Comparison of ENCODE assay signal across 9 mouse cellular contexts in the genomic region with DNA sequence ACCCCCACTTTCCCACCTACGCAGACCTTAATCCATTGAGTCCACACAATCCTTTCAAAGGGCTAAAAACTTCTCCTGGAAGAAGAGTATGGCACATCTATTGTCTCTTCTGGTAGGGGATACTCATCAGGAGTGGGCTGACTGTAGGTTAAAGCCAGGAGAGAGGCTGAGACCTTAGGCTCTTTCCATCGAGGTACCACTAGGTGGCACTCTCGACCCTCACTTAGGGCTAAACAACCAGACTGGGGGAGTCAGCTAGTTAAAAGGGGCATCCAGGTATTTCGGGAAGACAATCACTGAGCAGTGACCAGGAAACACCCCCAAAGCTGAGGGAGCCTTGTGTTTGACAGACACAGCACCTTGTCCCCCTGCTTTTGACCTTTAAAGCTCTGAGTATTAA. TPM values are rescaled to one million over a fixed set of nuclear protein-coding genes. Genes with fewer than 3 reads are reported as not detected.
A peak's percentile ranks its signal among the peaks of the same experiment; 100 is the strongest.
DNase-seq lines count a peak whose midpoint lies in the region; ATAC-seq and TF ChIP-seq lines count a peak whose summit lies in the region.
"Had no signal": no experiment of that assay in that cellular context is flagged by ENCODE, and none has a peak within 500 bp of the region (broad histone marks: within the 10 kb centered on the region; RNA-seq: fewer than 3 reads in every experiment).

No protein-coding gene starts in this region.

- TF ChIP-seq POLR2A in CH12.LX (IDR thresholded peaks at IDR 0.05; ENCODE audit: low read depth, low read length), result no peak

- no peak overlapping the region for H3K27ac ChIP-seq in CH12.LX (ENCODE audit: insufficient read depth, low read depth)
- H3K27ac ChIP-seq in heart, postnatal 0 days (ENCODE audit: low read depth), result no peak overlapping the region
- no peak overlapping the region for H3K27ac ChIP-seq in midbrain, embryonic 12.5 days (replicated peaks)
- H3K27ac ChIP-seq: embryonic facial prominence, embryonic 12.5 days had no signal

- no peak overlapping the region for H3K4me3 ChIP-seq in CH12.LX (replicated peaks in 1 of 3; ENCODE audit: low read depth in 2 of 3, low read length in 2 of 3, poor library complexity in 1 of 3)
- no peak overlapping the region for H3K4me3 ChIP-seq in heart, postnatal 0 days (ENCODE audit: low read depth, low read length)
- H3K4me3 ChIP-seq in midbrain, embryonic 12.5 days, result no peak overlapping the region
- H3K4me3 ChIP-seq: embryonic facial prominence, embryonic 12.5 days had no signal

- no peak overlapping the region for H3K9ac ChIP-seq in CH12.LX (ENCODE audit: insufficient read depth, low read depth)
- no peak overlapping the region for H3K9ac ChIP-seq in heart, postnatal 0 days (replicated peaks; ENCODE audit: low read depth, low read length)
- H3K9ac ChIP-seq in midbrain, embryonic 12.5 days (replicated peaks), result no peak overlapping the region
- H3K9ac ChIP-seq: embryonic facial prominence, embryonic 12.5 days had no signal

- ATAC-seq in heart, postnatal 0 days (ENCODE audit: insufficient read depth, low read depth), result no peak
- peak; percentile 44; the same call in 1 of the 2 replicates for ATAC-seq in midbrain, embryonic 12.5 days (ENCODE audit: low FRiP score, low read depth)

- H3K27me3 ChIP-seq in CH12.LX (replicated peaks), result no peaks in the 10 kb centered on the region
- H3K27me3 ChIP-seq in heart, postnatal 0 days (ENCODE audit: control insufficient read depth, insufficient read depth, low read length), result no peaks in the 10 kb centered on the region
- no peaks in the 10 kb centered on the region for H3K27me3 ChIP-seq in midbrain, embryonic 12.5 days
- no peaks in the 10 kb centered on the region for H3K27me3 ChIP-seq in splenic B cell, adult 2 months (ENCODE audit: control insufficient read depth, insufficient read depth, low read length, poor library complexity, severe bottlenecking)
- H3K27me3 ChIP-seq: embryonic facial prominence, embryonic 12.5 days had no signal

- H3K9me3 ChIP-seq in CH12.LX (replicated peaks; ENCODE audit: low read length), result no peaks in the 10 kb centered on the region
- H3K9me3 ChIP-seq in heart, postnatal 0 days (replicated peaks; ENCODE audit: control insufficient read depth, low read length), result no peaks in the 10 kb centered on the region
- H3K9me3 ChIP-seq in midbrain, embryonic 12.5 days, result no peaks in the 10 kb centered on the region
- H3K9me3 ChIP-seq: embryonic facial prominence, embryonic 12.5 days had no signal

- TF ChIP-seq CTCF in CH12.LX (conservative IDR thresholded peaks at IDR 0.05 in 1 of 2, IDR thresholded peaks at IDR 0.05 in 1 of 2; ENCODE audit: low read depth in 2 of 2, low read length in 2 of 2), result peak; percentile 83 to 87
- TF ChIP-seq CTCF in heart, postnatal 0 days (IDR thresholded peaks at IDR 0.05; ENCODE audit: low read depth), result peak; percentile 86

- WGBS in heart, postnatal 0 days, result 12% methylated on average over 4 of the region's 4 CpGs
- WGBS in midbrain, embryonic 12.5 days, result 18% methylated on average over 4 of the region's 4 CpGs

- H3K4me1 ChIP-seq in CH12.LX (ENCODE audit: control insufficient read depth in 1 of 2, insufficient read depth in 2 of 2), result peaks cover 0 to 7% of the 10 kb centered on the region in 2 experiments; a peak in 2 of 4 replicates
- no peaks in the 10 kb centered on the region for H3K4me1 ChIP-seq in heart, postnatal 0 days (ENCODE audit: control insufficient read depth, insufficient read depth)
- H3K4me1 ChIP-seq in midbrain, embryonic 12.5 days, result no peaks in the 10 kb centered on the region
- H3K4me1 ChIP-seq: embryonic facial prominence, embryonic 12.5 days had no signal

- H3K4me2 ChIP-seq in CH12.LX (ENCODE audit: insufficient read depth, low read depth, poor library complexity, severe bottlenecking), result no peak overlapping the region
- no peak overlapping the region for H3K4me2 ChIP-seq in heart, postnatal 0 days (ENCODE audit: low read depth, low read length)
- no peak overlapping the region for H3K4me2 ChIP-seq in midbrain, embryonic 12.5 days (replicated peaks)
- H3K4me2 ChIP-seq: embryonic facial prominence, embryonic 12.5 days had no signal

- TF ChIP-seq RAD21 in CH12.LX (IDR thresholded peaks at IDR 0.05; ENCODE audit: low read depth, low read length), result peak; percentile 86

- dilution Hi-C loops in CH12.LX (cut with MboI; ENCODE audit: extremely low pct_ligation_motif_present, extremely low pct_unique_long_range_greater_than_20kb, low sequenced_read_pairs), result no loop called here

- H3K36me3 ChIP-seq in CH12.LX (replicated peaks in 1 of 2; ENCODE audit: control insufficient read depth in 1 of 2, insufficient read depth in 1 of 2, low read length in 1 of 2), result no peaks in the 10 kb centered on the region
- no peaks in the 10 kb centered on the region for H3K36me3 ChIP-seq in heart, postnatal 0 days (replicated peaks; ENCODE audit: control insufficient read depth, insufficient read depth, low read length)
- no peaks in the 10 kb centered on the region for H3K36me3 ChIP-seq in midbrain, embryonic 12.5 days
- H3K36me3 ChIP-seq in splenic B cell, adult 2 months (ENCODE audit: control insufficient read depth, insufficient read depth, low read length, poor library complexity, severe bottlenecking), result no peaks in the 10 kb centered on the region
- H3K36me3 ChIP-seq: embryonic facial prominence, embryonic 12.5 days had no signal

- H3K79me2 ChIP-seq in CH12.LX (replicated peaks; ENCODE audit: control insufficient read depth, extremely low read depth, insufficient read depth, poor library complexity, severe bottlenecking), result no peaks in the 10 kb centered on the region

- in situ Hi-C loops in CH12.LX (cut with MboI; ENCODE audit: low pct_ligation_motif_present, low pct_unique_long_range_greater_than_20kb, low sequenced_read_pairs), result no loop called here

- DNase-seq in gastrocnemius, adult 18-20 months (ENCODE audit: low spot score), result peak; percentile 59
- DNase-seq in gastrocnemius, adult 8-10 months (ENCODE audit: low spot score in 2 of 2), result no peak
- peak; percentile 60 for DNase-seq in CH12.LX (ENCODE audit: extremely low read depth)
- peak; percentile 80 to 83 for DNase-seq in cerebellum, postnatal 10 days
- peak; percentile 56 for DNase-seq in heart, postnatal 0 days (ENCODE audit: low spot score)
- peak; percentile 72 to 75 for DNase-seq in kidney, postnatal 4 days
- peak; percentile 80 for DNase-seq in splenic B cell, adult 2 months (ENCODE audit: low read depth, low spot score)

- no peak for TF ChIP-seq EP300 in CH12.LX (IDR thresholded peaks at IDR 0.05; ENCODE audit: low read length)
- no peak for TF ChIP-seq EP300 in heart, postnatal 0 days (IDR thresholded peaks at IDR 0.05; ENCODE audit: low read depth)

TF ChIP-seq in CH12.LX, 34 proteins besides CTCF, POLR2A, EP300 and RAD21:
- TF ChIP-seq TCF12 (IDR thresholded peaks at IDR 0.05; ENCODE audit: low read depth, low read length) (no peak), SMC3 (IDR thresholded peaks at IDR 0.05; ENCODE audit: low read depth, low read length) (peak; percentile 83), E2F4 (IDR thresholded peaks at IDR 0.05; ENCODE audit: insufficient replicate concordance, low read depth, low read length) (no peak)
TF ChIP-seq in CH12.LX: peak in this region for 1.

RNA-seq across cellular contexts. Expression of a gene that starts 27.2 kb away (rescaled TPM):
- 1 to 10 TPM; 5.8 to 7.2 TPM for total RNA-seq in gastrocnemius, adult 18-20 months (2021)
- 1 to 10 TPM; 5.8 to 8.3 (median 7.0) TPM for total RNA-seq in gastrocnemius, adult 8-10 months (2022)
- 25.9 and 26.6 TPM in 2 replicates for total RNA-seq in CH12.LX (2012; rRNA removed)
- 34.5 and 36.6 TPM in 2 replicates for total RNA-seq in CH12.LX (2014; rRNA removed)
- 42.2 and 49.6 TPM in 2 replicates for polyA plus RNA-seq in CH12.LX (2012; ENCODE audit: insufficient read length, low read depth)
- 5.6 and 9.6 TPM in 2 replicates for total RNA-seq in heart, postnatal 0 days (2014; rRNA removed; ENCODE audit: low replicate concordance)
- polyA plus RNA-seq in heart, postnatal 0 days (2015; fragmentation: Nextera tagmentation; extraction: Ambion mirVana), result 15.8 TPM in 2 replicates
- 26.9 and 27.4 TPM in 2 replicates for polyA plus RNA-seq in midbrain, embryonic 12.5 days (2016; fragmentation: Nextera tagmentation; extraction: Ambion mirVana)

Comparison
In these comparisons a context has a peak if more than half of its experiments do, and no peak if none do; other contexts are left out.
1. DNase-seq: peak in gastrocnemius, adult 18-20 months (single experiment), CH12.LX (single experiment), cerebellum, postnatal 10 days (2 of 2), heart, postnatal 0 days (single experiment), kidney, postnatal 4 days (2 of 2) and splenic B cell, adult 2 months (single experiment); none in gastrocnemius, adult 8-10 months (0 of 2).